Mouse (Mus musculus): ENCODE measurements at regions not wholly inside any gene's neighbourhood (a gene's known extent, or its start where the extent isn't known, plus 50 kb on each side); places are given as distances from the start of the nearest gene placed in this dataset.

DNA sequence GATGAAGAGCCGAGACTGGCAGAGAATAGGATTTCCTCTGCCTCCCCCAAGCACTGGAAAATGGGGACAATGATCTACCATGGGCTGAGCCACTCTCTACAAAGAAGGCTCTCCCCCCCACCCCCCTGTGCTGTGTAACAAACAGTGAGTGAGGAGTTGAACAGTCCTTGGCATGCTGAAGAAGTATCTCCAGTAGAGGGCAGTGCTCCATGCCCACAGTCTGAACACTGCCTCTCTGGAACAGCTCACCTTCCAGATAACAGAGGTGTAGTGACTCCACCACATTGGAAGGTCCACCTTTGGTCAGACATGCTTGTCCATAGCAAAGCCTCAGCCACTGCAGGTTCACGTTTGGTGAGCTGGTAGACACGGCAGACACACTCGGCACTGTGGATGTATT is 85.2 kb upstream of the Bach2 start:
- peak; percentile 29 for DNase-seq

- peak; percentile 12 for DNase-seq
Observed at GRCm38 (mm10) chr4:32156965-32157364, 81.6 kb upstream of the Bach2 start.

- DNase-seq: no peak
Observed at GRCm38 (mm10) chr4:32158451-32158850, 80.2 kb upstream of the Bach2 start.

GRCm38 (mm10) chr4:32158886-32159285 is 79.7 kb upstream of the Bach2 start:
- DNase-seq: no peak

- DNase-seq: no peak
Observed at GRCm38 (mm10) chr4:32160815-32161214, 77.8 kb upstream of the Bach2 start.

DNA sequence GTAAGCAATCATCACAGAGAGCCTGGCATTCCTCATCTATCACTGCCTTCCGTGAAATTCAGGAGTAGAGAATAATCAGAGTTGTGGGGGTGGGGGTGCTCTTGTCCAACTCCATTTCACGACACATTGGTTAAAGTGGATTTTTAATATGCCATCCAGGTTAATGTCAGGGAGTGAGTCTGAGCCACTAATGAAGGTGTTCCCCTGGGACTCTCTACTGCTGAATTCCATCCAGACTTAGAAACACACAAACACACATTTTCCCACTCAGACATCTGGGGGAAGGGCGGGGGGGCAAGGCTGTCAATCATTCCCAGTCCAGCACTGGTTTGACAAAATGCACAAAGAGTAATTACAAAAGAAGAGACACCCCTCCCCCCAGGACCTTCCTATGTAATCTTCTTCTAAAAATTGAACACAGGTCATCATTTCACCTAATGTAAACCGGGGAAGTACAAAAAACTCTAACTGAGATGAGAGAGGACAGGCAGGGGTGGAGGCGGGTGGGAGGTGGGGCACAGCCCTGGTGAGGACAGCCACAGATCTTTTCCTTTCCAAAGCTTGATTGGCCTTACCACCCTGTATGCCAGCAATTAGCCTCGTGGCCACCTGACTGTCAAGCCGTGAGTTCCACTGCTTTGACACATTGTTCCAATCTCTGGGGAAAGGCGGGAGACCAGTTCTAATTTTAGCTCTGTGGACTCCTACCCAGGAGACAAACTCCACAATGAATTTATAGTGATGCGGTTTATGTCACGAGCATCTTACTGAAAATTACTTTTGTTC is 76.5 kb upstream of the Bach2 start:
- no peak for DNase-seq

DNA sequence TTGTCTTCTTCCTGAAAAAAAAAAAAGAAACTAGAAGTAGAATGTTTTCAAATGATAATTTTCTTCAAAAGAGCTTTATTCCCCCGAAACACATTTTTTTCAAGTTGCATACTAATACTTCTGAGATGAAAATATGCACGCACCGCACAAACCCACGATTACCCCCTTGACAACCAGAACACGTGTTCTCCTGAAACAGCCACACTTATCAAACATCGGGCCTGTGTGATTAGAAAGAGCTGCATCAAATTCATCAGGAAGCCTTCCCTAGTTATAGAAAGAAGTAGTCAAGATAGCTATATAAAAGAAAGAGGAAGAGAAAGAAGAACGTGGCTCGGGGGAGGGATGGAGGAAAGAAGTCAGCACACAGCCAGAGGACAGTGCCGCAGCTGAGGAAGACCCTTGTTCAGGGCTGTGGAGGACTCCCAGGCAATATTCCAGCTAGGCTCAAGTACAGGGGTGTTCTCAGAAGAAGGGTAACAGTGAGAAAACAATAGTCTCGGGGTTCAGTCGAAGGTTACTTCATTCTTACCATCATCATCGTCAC is 75.8 kb upstream of the Bach2 start:
- no peak for DNase-seq

GRCm38 (mm10) chr4:32164081-32164641 is 74.4 kb upstream of the Bach2 start:
- no peak for DNase-seq

- DNase-seq: no peak
Observed at GRCm38 (mm10) chr4:32164736-32165241, 73.8 kb upstream of the Bach2 start.

- no peak for DNase-seq
Observed at GRCm38 (mm10) chr4:32165918-32166528, 72.6 kb upstream of the Bach2 start.

- no peak for DNase-seq
Observed at GRCm38 (mm10) chr4:32167151-32167550, 71.5 kb upstream of the Bach2 start.

DNA sequence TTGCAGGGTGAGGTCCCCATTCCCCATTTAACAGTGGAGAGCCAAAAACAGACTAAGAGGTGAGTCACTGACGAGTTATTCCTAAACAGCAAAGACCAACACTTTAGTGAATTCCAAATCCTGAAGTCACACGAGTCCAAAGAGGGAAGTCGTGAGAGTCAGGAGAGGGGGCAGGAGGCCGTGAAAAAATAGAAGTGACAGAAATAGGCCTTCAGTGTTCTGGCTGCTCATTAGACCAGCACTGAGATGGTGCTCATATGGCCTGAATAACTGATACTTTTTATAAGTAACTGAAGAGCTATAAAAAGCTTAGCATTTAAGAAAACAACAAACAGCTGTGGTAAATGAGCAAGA is 68.5 kb upstream of the Bach2 start:
- DNase-seq: no peak

- no peak for DNase-seq
Observed at GRCm38 (mm10) chr4:32170460-32171192, 68.0 kb upstream of the Bach2 start.

DNA sequence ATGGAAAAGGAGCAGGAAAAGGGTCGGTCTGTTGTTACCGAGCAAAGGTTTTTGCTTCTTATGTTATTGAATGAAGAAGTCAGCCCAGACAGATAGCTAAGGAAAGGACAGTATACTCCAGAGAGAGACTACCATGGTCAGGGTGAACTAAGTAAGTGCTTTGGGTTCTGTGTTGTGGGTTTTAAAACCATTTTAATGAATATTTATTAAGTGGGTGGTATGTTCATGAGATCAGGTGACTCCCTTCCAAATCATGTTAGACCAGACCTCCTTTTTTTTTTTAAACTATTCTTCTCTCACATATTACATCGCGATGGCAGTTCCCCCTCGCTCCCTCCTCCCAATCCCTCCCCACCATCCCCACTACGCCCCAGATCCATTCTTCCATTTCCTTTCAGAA is 67.3 kb upstream of the Bach2 start:
- no peak for DNase-seq

- DNase-seq: no peak
Observed at GRCm38 (mm10) chr4:32172992-32173391, 65.6 kb upstream of the Bach2 start.

DNA sequence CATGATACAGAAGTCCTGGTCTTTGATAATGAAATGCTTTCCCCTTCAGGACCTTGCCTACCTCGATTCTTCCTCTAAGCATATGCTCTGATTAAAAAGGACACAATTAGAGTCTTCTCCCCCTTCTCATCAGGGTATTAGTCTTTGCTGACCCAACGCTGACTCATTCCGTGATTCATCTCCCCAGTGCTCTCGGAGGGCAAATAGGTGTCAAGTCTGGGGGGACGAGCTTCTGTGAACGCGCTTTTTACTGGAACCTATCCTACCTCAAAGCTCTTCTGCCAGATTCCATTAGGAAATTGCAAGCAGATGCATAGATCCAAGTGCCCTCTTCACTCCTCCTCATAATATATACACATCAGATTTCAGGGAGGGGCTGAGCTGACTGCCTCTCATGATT is 63.8 kb upstream of the Bach2 start:
- DNase-seq: no peak

GRCm38 (mm10) chr4:32175231-32175630 is 63.4 kb upstream of the Bach2 start:
- DNase-seq: no peak

- no peak for DNase-seq
Observed at GRCm38 (mm10) chr4:32175853-32176448, 62.7 kb upstream of the Bach2 start.

GRCm38 (mm10) chr4:32176449-32177135 is 62.0 kb upstream of the Bach2 start:
- DNase-seq: no peak

DNA sequence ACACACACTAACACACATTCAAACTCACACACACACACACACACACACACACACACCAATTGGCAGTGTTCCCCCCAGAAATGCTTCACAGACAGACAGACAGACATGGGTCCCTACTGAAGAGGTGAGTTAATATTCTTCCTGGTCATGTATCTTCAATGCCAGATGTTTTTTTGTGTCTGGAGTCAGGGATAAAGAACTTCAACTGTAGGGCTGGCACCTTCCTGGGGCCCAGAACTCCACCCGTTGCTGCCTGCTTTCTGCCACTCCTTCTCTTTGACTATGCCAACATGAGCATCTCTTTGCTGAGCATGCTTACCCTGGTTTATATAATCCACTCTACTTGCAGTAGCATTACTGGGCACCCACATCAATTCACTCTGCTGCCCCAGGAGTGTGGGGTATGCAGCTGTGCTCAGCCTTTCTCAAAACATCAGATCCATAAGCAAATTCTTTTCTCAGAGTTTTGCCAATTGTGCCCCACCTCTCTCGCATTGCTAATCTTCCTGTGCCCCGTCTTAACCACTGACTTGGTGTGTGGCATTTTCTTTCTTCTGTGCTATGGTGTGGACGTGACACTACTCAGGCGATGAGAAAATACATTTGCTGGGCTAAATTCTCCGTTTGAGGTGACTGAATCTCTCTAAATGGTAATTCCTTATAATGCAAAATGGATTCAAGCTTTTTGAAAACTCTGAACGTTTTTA is 60.5 kb upstream of the Bach2 start:
- no peak for DNase-seq

- peak; percentile 43 for DNase-seq
Observed at GRCm38 (mm10) chr4:32179707-32180241, 58.8 kb upstream of the Bach2 start.

Data from adrenal gland, postnatal 10 days (tissue).